Mouse (Mus musculus): ENCODE measurements around the gene BC030870.

- TF ChIP-seq CTCF (IDR thresholded peaks at IDR 0.05; ENCODE audit: borderline replicate concordance, control insufficient read depth, extremely low read depth, insufficient read depth, low read length, poor library complexity) (no peak), POLR2A (IDR thresholded peaks at IDR 0.05; ENCODE audit: control insufficient read depth, extremely low read depth, insufficient read depth, low read length, poor library complexity) (no peak)
Measured at GRCm38 (mm10) chr8:65080731-65081130, 48.6 kb downstream of the BC030870 start.

Measured in thymus, adult 2 months (tissue).